Mouse (Mus musculus) spleen, adult 2 months (tissue): ENCODE data around the gene Clip1. TPM values are rescaled to one million over a fixed set of nuclear protein-coding genes. Genes with fewer than 3 reads are reported as not detected.

ENCODE experiments used
- DNase-seq, 2 experiments: peaks; one replicate each; pipeline versions ENCODE4 v3.0.0 to v3.0.0-alpha.2; 2012 to 2021; ENCODE audit warnings: low spot score in 2 of 2, low read depth in 1 of 2
- H3K27ac ChIP-seq: fragments of 200-500 bp; 2 replicates; pipeline ENCODE4 v1.5.1; 2012; ENCODE audit warnings: low read length, inconsistent platforms; ENCODE audit not compliant: insufficient read depth
- H3K27me3 ChIP-seq: fragments of 200-500 bp; 2 replicates; pipeline ENCODE4 v1.6.1; 2012; ENCODE audit warnings: mild to moderate bottlenecking, moderate library complexity, low read length, inconsistent platforms; ENCODE audit not compliant: control insufficient read depth, insufficient read depth
- H3K36me3 ChIP-seq: fragments of 200-500 bp; 2 replicates; pipeline ENCODE4 v1.6.1; 2012; ENCODE audit warnings: mild to moderate bottlenecking, low read length, inconsistent platforms; ENCODE audit not compliant: control insufficient read depth, insufficient read depth
- H3K4me1 ChIP-seq: fragments of 200-500 bp; 2 replicates; pipeline ENCODE4 v1.6.1; 2011; ENCODE audit warnings: inconsistent platforms; ENCODE audit not compliant: control insufficient read depth, insufficient read depth, insufficient read length
- H3K4me3 ChIP-seq: fragments of 200-500 bp; 2 replicates; pipeline ENCODE4 v1.5.1; 2011; ENCODE audit warnings: mild to moderate bottlenecking, inconsistent platforms; ENCODE audit not compliant: insufficient read depth, insufficient read length; ENCODE audit errors: extremely low read depth
- CTCF ChIP-seq: fragments of 200-500 bp; IDR thresholded peaks from 2 replicates; pipeline ENCODE4 v1.5.1; 2011; ENCODE audit warnings: mild to moderate bottlenecking, inconsistent platforms; ENCODE audit not compliant: insufficient read depth, insufficient read length, insufficient replicate concordance; ENCODE audit errors: extremely low read depth
- POLR2A ChIP-seq: fragments of 200-500 bp; IDR thresholded peaks from 2 replicates; pipeline ENCODE4 v1.6.1; 2011; ENCODE audit warnings: low read depth, low read length, inconsistent platforms
- WGBS: fragments of 180-500 bp; shearing (Covaris S2); methylation state at CpG from one replicate; pipeline ENCODE4 v1.1.7; 2018; 5-methylcytosine and 5-hydroxymethylcytosine counted together
- polyA plus RNA-seq: library from polyadenylated mRNA; depleted of rRNA; stranded (reverse); fragments of >200 nt; gene quantifications from 2 replicates; pipeline ENCODE4 v1.2.3, GENCODE M21; 2012

The Clip1 gene
- polyA plus RNA-seq, 1 experiment, result 11.4 TPM

GRCm38 (mm10) chr5:123580043-123580442 lies 104.4 kb downstream of the Clip1 start:
- TF ChIP-seq CTCF, result no peak
- TF ChIP-seq POLR2A, result no peak
- 51% methylated on average over 6 of the region's 6 CpGs for WGBS
- no peak overlapping the region for H3K27ac ChIP-seq
- peaks cover 7% of the 10 kb centered on the region for H3K36me3 ChIP-seq
- DNase-seq, result no peak
- no peaks in the 10 kb centered on the region for H3K27me3 ChIP-seq
- no peaks in the 10 kb centered on the region for H3K4me1 ChIP-seq
- no peak overlapping the region for H3K4me3 ChIP-seq

- 87% methylated on average over 3 of the region's 3 CpGs for WGBS
These were observed 107.7 kb downstream of the Clip1 start for GRCm38 (mm10) chr5:123576696-123577095.

GRCm38 (mm10) chr5:123573362-123573761 lies 111.1 kb downstream of the Clip1 start:
- 71% methylated on average over 8 of the region's 8 CpGs for WGBS
- TF ChIP-seq POLR2A (no peak), CTCF (no peak)

More at GRCm38 (mm10) chr5:123576696-123577095, 107.7 kb downstream of the Clip1 start:
- TF ChIP-seq CTCF, result no peak
- no peak for TF ChIP-seq POLR2A
- Histone ChIP-seq H3K27me3 (no peaks in the 10 kb centered on the region), H3K4me1 (0 out of 2 replicates have a peak, but pooled peaks cover 2% of the 10 kb centered on the region), H3K4me3 (no peak overlapping the region), H3K36me3 (peaks cover 4% of the 10 kb centered on the region), H3K27ac (no peak overlapping the region)
- DNase-seq, result no peak

GRCm38 (mm10) chr5:123572357-123573186 lies 111.8 kb downstream of the Clip1 start, which contains the start of gene Vps33a:
Gene Vps33a, minus strand, starts transcription at chr5:123573038.
- DNase-seq, result peak; percentile 98
- Histone ChIP-seq H3K27ac (peak within 1 kb of the TSS; percentile 63), H3K36me3 (peaks cover 10% of the 10 kb centered on the region), H3K4me3 (peak within 1 kb of the TSS; percentile 85), H3K27me3 (no peaks in the 10 kb centered on the region), H3K4me1 (0 out of 2 replicates have a peak, but pooled peaks cover 2% of the 10 kb centered on the region)
- TF ChIP-seq CTCF (no peak), POLR2A (peak; percentile 88)
- WGBS, result under 1% methylated on average over 54 of the region's 54 CpGs

More at GRCm38 (mm10) chr5:123573362-123573761, 111.1 kb downstream of the Clip1 start:
- Histone ChIP-seq H3K4me1 (0 out of 2 replicates have a peak, but pooled peaks cover 2% of the 10 kb centered on the region), H3K27me3 (no peaks in the 10 kb centered on the region), H3K36me3 (peaks cover 9% of the 10 kb centered on the region), H3K27ac (no peak overlapping the region), H3K4me3 (no peak overlapping the region)
- DNase-seq, result no peak

- TF ChIP-seq POLR2A, result no peak
- no peak for TF ChIP-seq CTCF
- Histone ChIP-seq H3K4me3 (no peak overlapping the region), H3K27me3 (no peaks in the 10 kb centered on the region), H3K27ac (no peak overlapping the region), H3K4me1 (no peaks in the 10 kb centered on the region), H3K36me3 (peaks cover 46% of the 10 kb centered on the region)
- no peak for DNase-seq
- WGBS, result 97% methylated on average over 11 of the region's 11 CpGs
These were observed 123.3 kb downstream of the Clip1 start for GRCm38 (mm10) chr5:123561128-123561527.

- Histone ChIP-seq H3K4me1 (no peaks in the 10 kb centered on the region), H3K4me3 (no peak overlapping the region), H3K36me3 (peaks cover 41% of the 10 kb centered on the region), H3K27me3 (no peaks in the 10 kb centered on the region), H3K27ac (no peak overlapping the region)
- no peak for DNase-seq
- 93% methylated on average over 8 of the region's 8 CpGs for WGBS
- no peak for TF ChIP-seq CTCF
- no peak for TF ChIP-seq POLR2A
These were observed 124.8 kb downstream of the Clip1 start for GRCm38 (mm10) chr5:123559588-123559987.

- TF ChIP-seq CTCF (no peak), POLR2A (no peak)
- Histone ChIP-seq H3K27me3 (no peaks in the 10 kb centered on the region), H3K27ac (no peak overlapping the region), H3K4me1 (no peaks in the 10 kb centered on the region), H3K36me3 (peaks cover 24% of the 10 kb centered on the region), H3K4me3 (no peak overlapping the region)
- WGBS, result 79% methylated on average over 2 of the region's 2 CpGs
- DNase-seq, result no peak
These were observed 128.0 kb downstream of the Clip1 start for GRCm38 (mm10) chr5:123556451-123556850.
